ENCODE assay signal across 8 mouse cellular contexts in the genomic region with DNA sequence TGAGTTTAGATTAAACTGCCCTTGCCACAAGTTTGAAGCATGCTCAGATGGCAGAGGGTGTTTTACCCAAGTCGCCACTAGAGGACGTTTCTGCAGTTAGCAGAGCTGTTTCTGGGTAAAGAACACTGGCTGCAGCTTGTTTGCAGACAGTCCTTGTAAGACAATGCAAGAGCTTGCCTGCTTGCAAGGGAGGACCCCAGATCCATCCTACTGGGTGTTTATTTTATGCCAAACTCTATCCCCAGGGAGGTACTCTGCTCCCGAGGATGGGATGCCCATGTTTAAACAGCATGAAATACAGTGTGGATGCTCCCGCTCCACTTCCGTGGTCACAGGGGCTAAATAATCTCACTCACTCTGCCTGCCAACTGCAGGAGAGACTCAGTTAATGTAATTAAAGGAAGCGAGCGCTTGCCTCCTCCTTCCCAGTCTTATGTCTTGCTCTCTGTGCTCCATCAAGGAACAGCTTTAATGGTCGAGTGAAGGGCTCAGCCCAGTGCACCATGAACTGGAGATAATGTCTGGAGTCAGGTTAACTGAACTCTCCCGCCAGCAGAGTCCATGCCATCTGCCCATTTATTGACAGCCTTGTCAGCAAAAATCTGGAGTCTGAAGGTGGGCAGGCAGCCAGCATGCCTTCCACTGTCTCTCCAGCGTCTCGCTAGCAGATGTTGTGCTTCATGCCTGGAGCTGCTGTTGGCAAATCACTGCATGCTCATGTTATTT.
A peak's percentile ranks its signal among the peaks of the same experiment; 100 is the strongest.
DNase-seq lines count a peak whose midpoint lies in the region; ATAC-seq and TF ChIP-seq lines count a peak whose summit lies in the region.

No protein-coding gene starts in this region.

- DNase-seq in urinary bladder, postnatal 14 days (ENCODE audit: low spot score), result peak; percentile 22
- DNase-seq in urinary bladder, adult 2 months (ENCODE audit: low spot score), result no peak
- peak; percentile 68 for DNase-seq in forebrain, embryonic 11.5 days (ENCODE audit: low spot score)
- DNase-seq in kidney, postnatal 25 days, result peak; percentile 83 to 88
- no peak for DNase-seq in liver, adult 2 months (ENCODE audit: extremely low read depth, low read depth, low spot score)
- no peak for DNase-seq in urinary bladder, postnatal 10 days (ENCODE audit: low spot score)

- 0 out of 2 replicates have a peak, but pooled peaks have one; percentile 2 for TF ChIP-seq CTCF in liver, adult 2 months (IDR thresholded peaks at IDR 0.05; ENCODE audit: low read depth, low read length)

- peak; percentile 67 for ATAC-seq in forebrain, embryonic 11.5 days (replicated peaks; ENCODE audit: low FRiP score)
- ATAC-seq in heart, embryonic 15.5 days (replicated peaks; ENCODE audit: insufficient number of reproducible peaks, insufficient read depth, low FRiP score, low read depth), result peak; percentile 54
- peak; percentile 88 for ATAC-seq in neural tube, embryonic 15.5 days (ENCODE audit: low FRiP score)

- H3K27me3 ChIP-seq in forebrain, embryonic 11.5 days (ENCODE audit: control insufficient read depth, insufficient read depth, low read length), result no peaks in the 10 kb centered on the region
- no peaks in the 10 kb centered on the region for H3K27me3 ChIP-seq in heart, embryonic 15.5 days
- no peaks in the 10 kb centered on the region for H3K27me3 ChIP-seq in liver, adult 2 months (ENCODE audit: control insufficient read depth, insufficient read depth, low read length)
- H3K27me3 ChIP-seq in neural tube, embryonic 15.5 days (replicated peaks), result no peaks in the 10 kb centered on the region

- H3K36me3 ChIP-seq in forebrain, embryonic 11.5 days (ENCODE audit: control insufficient read depth, insufficient read depth, low read length), result no peaks in the 10 kb centered on the region
- no peaks in the 10 kb centered on the region for H3K36me3 ChIP-seq in heart, embryonic 15.5 days
- no peaks in the 10 kb centered on the region for H3K36me3 ChIP-seq in liver, adult 2 months (ENCODE audit: control insufficient read depth, insufficient read depth, low read length)
- no peaks in the 10 kb centered on the region for H3K36me3 ChIP-seq in neural tube, embryonic 15.5 days

- no peaks in the 10 kb centered on the region for H3K9me3 ChIP-seq in forebrain, embryonic 11.5 days (ENCODE audit: control insufficient read depth, low read length)
- H3K9me3 ChIP-seq in heart, embryonic 15.5 days (replicated peaks), result no peaks in the 10 kb centered on the region
- no peaks in the 10 kb centered on the region for H3K9me3 ChIP-seq in neural tube, embryonic 15.5 days (replicated peaks)

- peak overlapping the region; percentile 3; the same call in 1 of the 2 replicates for H3K4me3 ChIP-seq in forebrain, embryonic 11.5 days (ENCODE audit: low read depth, low read length)
- peak overlapping the region; percentile 4; the same call in 1 of the 2 replicates for H3K4me3 ChIP-seq in heart, embryonic 15.5 days
- H3K4me3 ChIP-seq in liver, adult 2 months (ENCODE audit: insufficient read depth, low read depth, low read length), result no peak overlapping the region
- peak overlapping the region; percentile 20 for H3K4me3 ChIP-seq in neural tube, embryonic 15.5 days (replicated peaks)

- WGBS in forebrain, embryonic 11.5 days, result 17% methylated on average over 11 of the region's 11 CpGs
- 8% methylated on average over 11 of the region's 11 CpGs for WGBS in heart, embryonic 15.5 days
- WGBS in liver, adult 2 months, result 12% methylated on average over 11 of the region's 11 CpGs
- 4% methylated on average over 11 of the region's 11 CpGs for WGBS in neural tube, embryonic 15.5 days

- H3K27ac ChIP-seq in forebrain, embryonic 11.5 days (ENCODE audit: low read depth, low read length), result peak overlapping the region; percentile 51
- H3K27ac ChIP-seq in heart, embryonic 15.5 days, result peak overlapping the region; percentile 29
- no peak overlapping the region for H3K27ac ChIP-seq in liver, adult 2 months (replicated peaks; ENCODE audit: insufficient read depth, low read depth, low read length)
- H3K27ac ChIP-seq in neural tube, embryonic 15.5 days (replicated peaks), result peak overlapping the region; percentile 88

- H3K79me2 ChIP-seq in liver, adult 2 months (ENCODE audit: control insufficient read depth, insufficient read depth, low read length), result no peaks in the 10 kb centered on the region

- H3K4me1 ChIP-seq in forebrain, embryonic 11.5 days (replicated peaks; ENCODE audit: control insufficient read depth, insufficient read depth, low read length), result peaks cover 14% of the 10 kb centered on the region; the same call in 1 of the 2 replicates
- H3K4me1 ChIP-seq in heart, embryonic 15.5 days (replicated peaks), result peaks cover 13% of the 10 kb centered on the region
- no peaks in the 10 kb centered on the region for H3K4me1 ChIP-seq in liver, adult 2 months (ENCODE audit: control insufficient read depth, insufficient read depth, low read length)
- H3K4me1 ChIP-seq in neural tube, embryonic 15.5 days, result peaks cover 54% of the 10 kb centered on the region

- peak overlapping the region; percentile 30; the same call in 1 of the 2 replicates for H3K9ac ChIP-seq in forebrain, embryonic 11.5 days (ENCODE audit: low read length)
- H3K9ac ChIP-seq in heart, embryonic 15.5 days, result no peak overlapping the region
- no peak overlapping the region for H3K9ac ChIP-seq in liver, adult 2 months (ENCODE audit: low read depth, low read length)
- peak overlapping the region; percentile 8 for H3K9ac ChIP-seq in neural tube, embryonic 15.5 days (replicated peaks)

- no peak for TF ChIP-seq POLR2A in liver, adult 2 months (IDR thresholded peaks at IDR 0.05; ENCODE audit: extremely low read depth, insufficient read depth, low read length)

- H3K4me2 ChIP-seq in forebrain, embryonic 11.5 days (ENCODE audit: low read depth, low read length, severe bottlenecking), result peak overlapping the region; percentile 33; the same call in 1 of the 2 replicates
- peak overlapping the region; percentile 48 for H3K4me2 ChIP-seq in heart, embryonic 15.5 days
- H3K4me2 ChIP-seq in neural tube, embryonic 15.5 days, result peak overlapping the region; percentile 51

Comparison
In these comparisons a context has a peak if more than half of its experiments do, and no peak if none do; other contexts are left out.
1. DNase-seq: peak in urinary bladder, postnatal 14 days (single experiment), forebrain, embryonic 11.5 days (single experiment) and kidney, postnatal 25 days (2 of 2); none in urinary bladder, adult 2 months (single experiment), liver, adult 2 months (single experiment) and urinary bladder, postnatal 10 days (single experiment).
2. H3K9ac ChIP-seq: peak in forebrain, embryonic 11.5 days (single experiment) and neural tube, embryonic 15.5 days (single experiment); none in heart, embryonic 15.5 days (single experiment) and liver, adult 2 months (single experiment).
3. Peak in every context shown above with its lines, with median percentiles within 50 percentile points of each other: ATAC-seq and H3K4me2 ChIP-seq.